Mouse (Mus musculus): ENCODE data around the gene Tex46. TPM values are rescaled to one million over a fixed set of nuclear protein-coding genes. Genes with fewer than 3 reads are reported as not detected.

Gene Tex46
- total RNA-seq (2014; rRNA removed) (not detected in 2 replicates), polyA plus RNA-seq (2015; fragmentation: Nextera tagmentation; extraction: Ambion mirVana) (not detected in 2 replicates)

- DNase-seq (ENCODE audit: low spot score), result no peak
- H3K4me1 ChIP-seq (ENCODE audit: insufficient read depth, low read length), result no peaks in the 10 kb centered on the region
- H3K4me2 ChIP-seq (ENCODE audit: low read depth, low read length, poor library complexity, severe bottlenecking), result no peak within 1 kb of the TSS
- H3K27ac ChIP-seq (ENCODE audit: low read depth, low read length), result no peak within 1 kb of the TSS
- no peaks in the 10 kb centered on the region for H3K27me3 ChIP-seq (ENCODE audit: insufficient read depth, low read length)
- ATAC-seq (ENCODE audit: low FRiP score), result no peak
- H3K9ac ChIP-seq (replicated peaks; ENCODE audit: low read length, poor library complexity, severe bottlenecking), result no peak within 1 kb of the TSS
- no peak within 1 kb of the TSS for H3K4me3 ChIP-seq (ENCODE audit: low read depth, low read length)
- no peaks in the 10 kb centered on the region for H3K36me3 ChIP-seq (ENCODE audit: insufficient read depth, low read length)
- WGBS, result 55% methylated on average over 4 of the region's 4 CpGs
- TF ChIP-seq CTCF (IDR thresholded peaks at IDR 0.05), result no peak
- H3K9me3 ChIP-seq (ENCODE audit: low read length), result no peaks in the 10 kb centered on the region
Observed at GRCm38 (mm10) chr4:136610387-136610856, at the start of gene Tex46. Gene Tex46, plus strand, starts transcription at chr4:136610437.

GRCm38 (mm10) chr4:136562755-136563154 lies 47.5 kb upstream of the Tex46 start:
- Histone ChIP-seq H3K4me1 (ENCODE audit: insufficient read depth, low read length) (no peaks in the 10 kb centered on the region), H3K27ac (ENCODE audit: low read depth, low read length) (no peak overlapping the region), H3K4me3 (ENCODE audit: low read depth, low read length) (no peak overlapping the region), H3K9ac (replicated peaks; ENCODE audit: low read length, poor library complexity, severe bottlenecking) (no peak overlapping the region), H3K36me3 (ENCODE audit: insufficient read depth, low read length) (peaks cover 29% of the 10 kb centered on the region), H3K27me3 (ENCODE audit: insufficient read depth, low read length) (no peaks in the 10 kb centered on the region), H3K4me2 (ENCODE audit: low read depth, low read length, poor library complexity, severe bottlenecking) (no peak overlapping the region), H3K9me3 (ENCODE audit: low read length) (no peaks in the 10 kb centered on the region)
- TF ChIP-seq CTCF (IDR thresholded peaks at IDR 0.05), result no peak
- ATAC-seq (ENCODE audit: low FRiP score) (no peak), DNase-seq (ENCODE audit: low spot score) (peak; percentile 25)
- WGBS, result 66% methylated on average over 6 of the region's 6 CpGs

GRCm38 (mm10) chr4:136568629-136569028 lies 41.6 kb upstream of the Tex46 start:
- H3K4me1 ChIP-seq (ENCODE audit: insufficient read depth, low read length), result no peaks in the 10 kb centered on the region
- no peak overlapping the region for H3K27ac ChIP-seq (ENCODE audit: low read depth, low read length)
- peaks cover 28% of the 10 kb centered on the region for H3K36me3 ChIP-seq (ENCODE audit: insufficient read depth, low read length)
- H3K27me3 ChIP-seq (ENCODE audit: insufficient read depth, low read length), result no peaks in the 10 kb centered on the region
- ATAC-seq (ENCODE audit: low FRiP score), result no peak
- H3K9me3 ChIP-seq (ENCODE audit: low read length), result no peaks in the 10 kb centered on the region
- peak; percentile 52 for TF ChIP-seq CTCF (IDR thresholded peaks at IDR 0.05)
- 75% methylated on average over 3 of the region's 3 CpGs for WGBS
- DNase-seq (ENCODE audit: low spot score), result no peak
- H3K4me3 ChIP-seq (ENCODE audit: low read depth, low read length), result no peak overlapping the region
- no peak overlapping the region for H3K4me2 ChIP-seq (ENCODE audit: low read depth, low read length, poor library complexity, severe bottlenecking)
- H3K9ac ChIP-seq (replicated peaks; ENCODE audit: low read length, poor library complexity, severe bottlenecking), result no peak overlapping the region

GRCm38 (mm10) chr4:136569998-136570397 lies 40.2 kb upstream of the Tex46 start:
- DNase-seq (ENCODE audit: low spot score) (no peak), ATAC-seq (ENCODE audit: low FRiP score) (no peak)
- Histone ChIP-seq H3K9me3 (ENCODE audit: low read length) (no peaks in the 10 kb centered on the region), H3K36me3 (ENCODE audit: insufficient read depth, low read length) (peaks cover 28% of the 10 kb centered on the region), H3K4me2 (ENCODE audit: low read depth, low read length, poor library complexity, severe bottlenecking) (no peak overlapping the region), H3K4me3 (ENCODE audit: low read depth, low read length) (no peak overlapping the region), H3K9ac (replicated peaks; ENCODE audit: low read length, poor library complexity, severe bottlenecking) (no peak overlapping the region), H3K27ac (ENCODE audit: low read depth, low read length) (no peak overlapping the region), H3K4me1 (ENCODE audit: insufficient read depth, low read length) (no peaks in the 10 kb centered on the region), H3K27me3 (ENCODE audit: insufficient read depth, low read length) (no peaks in the 10 kb centered on the region)
- TF ChIP-seq CTCF (IDR thresholded peaks at IDR 0.05), result no peak

GRCm38 (mm10) chr4:136581885-136582284 lies 28.4 kb upstream of the Tex46 start:
- no peak overlapping the region for H3K4me2 ChIP-seq (ENCODE audit: low read depth, low read length, poor library complexity, severe bottlenecking)
- 95% methylated on average over 3 of the region's 3 CpGs for WGBS
- H3K27ac ChIP-seq (ENCODE audit: low read depth, low read length), result no peak overlapping the region
- DNase-seq (ENCODE audit: low spot score) (no peak), ATAC-seq (ENCODE audit: low FRiP score) (no peak)
- no peaks in the 10 kb centered on the region for H3K9me3 ChIP-seq (ENCODE audit: low read length)
- no peak overlapping the region for H3K9ac ChIP-seq (replicated peaks; ENCODE audit: low read length, poor library complexity, severe bottlenecking)
- no peak overlapping the region for H3K4me3 ChIP-seq (ENCODE audit: low read depth, low read length)
- TF ChIP-seq CTCF (IDR thresholded peaks at IDR 0.05), result no peak
- H3K4me1 ChIP-seq (ENCODE audit: insufficient read depth, low read length), result no peaks in the 10 kb centered on the region; the same call in 1 of the 2 replicates
- H3K27me3 ChIP-seq (ENCODE audit: insufficient read depth, low read length), result no peaks in the 10 kb centered on the region
- no peaks in the 10 kb centered on the region for H3K36me3 ChIP-seq (ENCODE audit: insufficient read depth, low read length)

- Histone ChIP-seq H3K27me3 (ENCODE audit: insufficient read depth, low read length) (no peaks in the 10 kb centered on the region), H3K27ac (ENCODE audit: low read depth, low read length) (no peak overlapping the region), H3K4me3 (ENCODE audit: low read depth, low read length) (no peak overlapping the region), H3K4me2 (ENCODE audit: low read depth, low read length, poor library complexity, severe bottlenecking) (no peak overlapping the region), H3K36me3 (ENCODE audit: insufficient read depth, low read length) (no peaks in the 10 kb centered on the region), H3K9me3 (ENCODE audit: low read length) (no peaks in the 10 kb centered on the region), H3K9ac (replicated peaks; ENCODE audit: low read length, poor library complexity, severe bottlenecking) (no peak overlapping the region), H3K4me1 (ENCODE audit: insufficient read depth, low read length) (no peaks in the 10 kb centered on the region)
- no peak for ATAC-seq (ENCODE audit: low FRiP score)
- 87% methylated on average over 4 of the region's 4 CpGs for WGBS
- TF ChIP-seq CTCF (IDR thresholded peaks at IDR 0.05), result no peak
- DNase-seq (ENCODE audit: low spot score), result no peak
Observed at GRCm38 (mm10) chr4:136587221-136587827, 22.9 kb upstream of the Tex46 start.

Measured in midbrain, postnatal 0 days (tissue).